Mouse (Mus musculus) embryonic facial prominence, embryonic 11.5 days (tissue): ENCODE measurements around the gene Tank. TPM values are rescaled to one million over a fixed set of nuclear protein-coding genes. Genes with fewer than 3 reads are reported as not detected.
A peak's percentile ranks its signal among the peaks of the same experiment; 100 is the strongest.

Experiments used
- ATAC-seq: fragments of 200-750 bp; cut with Nextera tagmentation; replicated peaks from 2 replicates; pipeline ENCODE4 v1.8.0; 2017; ENCODE audit warnings: low read depth; ENCODE audit not compliant: insufficient number of reproducible peaks, low FRiP score, low TSS enrichment
- DNase-seq: peaks from one replicate; pipeline ENCODE4 v3.0.0-alpha.2; 2015; ENCODE audit warnings: low spot score
- H3K27ac ChIP-seq: fragments of 300-500 bp; sonication (generic); replicated peaks from 2 replicates; pipeline ENCODE4 v1.5.1; 2014; ENCODE audit warnings: mild to moderate bottlenecking, low read depth, low read length, control low read depth
- H3K27me3 ChIP-seq: fragments of 300-500 bp; sonication (generic); 2 replicates; pipeline ENCODE4 v1.6.1; 2014; ENCODE audit warnings: mild to moderate bottlenecking, low read length, moderate library complexity, mixed read lengths; ENCODE audit not compliant: control insufficient read depth, insufficient read depth
- H3K36me3 ChIP-seq: fragments of 300-500 bp; sonication (generic); replicated peaks from 2 replicates; pipeline ENCODE4 v1.6.1; 2014; ENCODE audit warnings: low read depth, mild to moderate bottlenecking, low read length, moderate library complexity, mixed read lengths; ENCODE audit not compliant: control insufficient read depth, insufficient read depth
- H3K4me1 ChIP-seq: fragments of 300-500 bp; sonication (generic); 2 replicates; pipeline ENCODE4 v1.6.1; 2014; ENCODE audit warnings: low read length, mixed read lengths; ENCODE audit not compliant: control insufficient read depth, insufficient read depth
- H3K4me2 ChIP-seq: fragments of 300-500 bp; sonication (generic); 2 replicates; pipeline ENCODE4 v1.6.1; 2014; ENCODE audit warnings: low read depth, mild to moderate bottlenecking, control low read depth, low read length, moderate library complexity
- H3K4me3 ChIP-seq: fragments of 300-500 bp; sonication (generic); 2 replicates; pipeline ENCODE4 v1.5.1; 2014; ENCODE audit warnings: low read depth, low read length, control low read depth
- H3K9ac ChIP-seq: fragments of 300-500 bp; sonication (generic); replicated peaks from 2 replicates; pipeline ENCODE4 v1.6.1; 2014; ENCODE audit warnings: mild to moderate bottlenecking, control low read depth, low read length
- H3K9me3 ChIP-seq: fragments of 300-500 bp; sonication (generic); replicated peaks from 2 replicates; pipeline ENCODE4 v1.6.1; 2016; ENCODE audit warnings: mild to moderate bottlenecking, low read length, inconsistent platforms, mixed read lengths; ENCODE audit not compliant: control insufficient read depth
- WGBS: fragments of 180-500 bp; shearing (Covaris S2); extraction: QIAGEN DNeasy Blood & Tissue Kit; methylation state at CpG from one replicate; pipeline ENCODE4 v1.1.7; 2014; 5-methylcytosine and 5-hydroxymethylcytosine counted together
- polyA plus RNA-seq: library from polyadenylated mRNA; unstranded; fragments of >200 nt; fragmentation: Nextera tagmentation; extraction: Ambion mirVana; gene quantifications from 2 replicates; pipeline ENCODE4 v1.2.1, GENCODE M21; 2014

Gene Tank
- polyA plus RNA-seq, 1 experiment from 2014 or later = 38.8 TPM

GRCm38 (mm10) chr2:61599730-61600129, 21.3 kb downstream of the Tank start:
- DNase-seq (no peak), ATAC-seq (no peak)
- Histone ChIP-seq H3K27me3 (no peaks in the 10 kb centered on the region), H3K9me3 (no peaks in the 10 kb centered on the region), H3K4me1 (no peaks in the 10 kb centered on the region), H3K4me2 (no peak overlapping the region), H3K4me3 (no peak overlapping the region), H3K27ac (no peak overlapping the region), H3K36me3 (no peaks in the 10 kb centered on the region), H3K9ac (no peak overlapping the region)
- 90% methylated on average over 1 of the region's 1 CpGs for WGBS

GRCm38 (mm10) chr2:61603461-61603860, 25.1 kb downstream of the Tank start:
- Histone ChIP-seq H3K27me3 (no peaks in the 10 kb centered on the region), H3K4me3 (no peak overlapping the region), H3K4me1 (no peaks in the 10 kb centered on the region), H3K27ac (no peak overlapping the region), H3K4me2 (no peak overlapping the region), H3K9me3 (no peaks in the 10 kb centered on the region), H3K36me3 (no peaks in the 10 kb centered on the region), H3K9ac (no peak overlapping the region)
- ATAC-seq = no peak
- DNase-seq = no peak
- WGBS = 87% methylated on average over 3 of the region's 3 CpGs

- Histone ChIP-seq H3K4me2 (no peak overlapping the region), H3K4me1 (no peaks in the 10 kb centered on the region), H3K27ac (no peak overlapping the region), H3K27me3 (no peaks in the 10 kb centered on the region), H3K9ac (no peak overlapping the region), H3K9me3 (no peaks in the 10 kb centered on the region), H3K4me3 (no peak overlapping the region), H3K36me3 (no peaks in the 10 kb centered on the region)
- ATAC-seq (no peak), DNase-seq (no peak)
- WGBS = 97% methylated on average over 1 of the region's 1 CpGs
These were observed 28.6 kb downstream of the Tank start for GRCm38 (mm10) chr2:61606942-61607341.

- Histone ChIP-seq H3K4me3 (no peak overlapping the region), H3K27me3 (no peaks in the 10 kb centered on the region), H3K9me3 (no peaks in the 10 kb centered on the region), H3K4me1 (no peaks in the 10 kb centered on the region), H3K9ac (no peak overlapping the region), H3K4me2 (no peak overlapping the region), H3K27ac (no peak overlapping the region), H3K36me3 (no peaks in the 10 kb centered on the region)
- no peak for ATAC-seq
- no peak for DNase-seq
These were observed 45.6 kb downstream of the Tank start for GRCm38 (mm10) chr2:61623996-61624395.

GRCm38 (mm10) chr2:61630864-61631555, 52.6 kb downstream of the Tank start:
- DNase-seq = no peak
- Histone ChIP-seq H3K27ac (no peak overlapping the region), H3K4me3 (no peak overlapping the region), H3K36me3 (no peaks in the 10 kb centered on the region), H3K4me2 (no peak overlapping the region), H3K27me3 (no peaks in the 10 kb centered on the region), H3K9ac (no peak overlapping the region), H3K9me3 (no peaks in the 10 kb centered on the region), H3K4me1 (no peaks in the 10 kb centered on the region)
- ATAC-seq = no peak
- 79% methylated on average over 3 of the region's 3 CpGs for WGBS

- no peaks in the 10 kb centered on the region for H3K9me3 ChIP-seq
- H3K27me3 ChIP-seq = no peaks in the 10 kb centered on the region
- H3K4me3 ChIP-seq = no peak overlapping the region
- H3K27ac ChIP-seq = no peak overlapping the region
- DNase-seq (no peak), ATAC-seq (no peak)
- no peak overlapping the region for H3K9ac ChIP-seq
- 95% methylated on average over 1 of the region's 1 CpGs for WGBS
- no peaks in the 10 kb centered on the region for H3K36me3 ChIP-seq
- H3K4me2 ChIP-seq = no peak overlapping the region
- no peaks in the 10 kb centered on the region for H3K4me1 ChIP-seq
These were observed 56.7 kb downstream of the Tank start for GRCm38 (mm10) chr2:61635099-61635498.

GRCm38 (mm10) chr2:61638182-61638581, 59.8 kb downstream of the Tank start:
- Histone ChIP-seq H3K4me1 (no peaks in the 10 kb centered on the region), H3K9ac (no peak overlapping the region), H3K4me3 (no peak overlapping the region), H3K27ac (no peak overlapping the region), H3K9me3 (no peaks in the 10 kb centered on the region), H3K4me2 (no peak overlapping the region), H3K36me3 (no peaks in the 10 kb centered on the region), H3K27me3 (no peaks in the 10 kb centered on the region)
- ATAC-seq (no peak), DNase-seq (no peak)
- 75% methylated on average over 6 of the region's 6 CpGs for WGBS

GRCm38 (mm10) chr2:61642452-61643368, 64.3 kb downstream of the Tank start:
- Histone ChIP-seq H3K9me3 (no peaks in the 10 kb centered on the region), H3K4me3 (no peak overlapping the region), H3K27ac (no peak overlapping the region), H3K27me3 (no peaks in the 10 kb centered on the region), H3K36me3 (no peaks in the 10 kb centered on the region), H3K9ac (no peak overlapping the region), H3K4me1 (no peaks in the 10 kb centered on the region), H3K4me2 (no peak overlapping the region)
- DNase-seq (peak; percentile 74), ATAC-seq (0 out of 2 replicates have a peak, but pooled peaks have one; percentile 48)
- WGBS = 52% methylated on average over 6 of the region's 6 CpGs
